Mouse (Mus musculus) midbrain, embryonic 16.5 days (tissue): ENCODE data around the gene Cry1. TPM values are rescaled to one million over a fixed set of nuclear protein-coding genes. Genes with fewer than 3 reads are reported as not detected.
A peak's percentile ranks its signal among the peaks of the same experiment; 100 is the strongest.

Source experiments
- ATAC-seq: fragments of 200-750 bp; cut with Nextera tagmentation; 2 replicates; pipeline ENCODE4 v1.8.0; 2017; ENCODE audit warnings: moderate TSS enrichment
- H3K27ac ChIP-seq: fragments of 300-500 bp; sonication (generic); 2 replicates; pipeline ENCODE4 v1.5.1; 2014; ENCODE audit warnings: mild to moderate bottlenecking, low read length, mixed read lengths
- H3K27me3 ChIP-seq: fragments of 300-500 bp; sonication (generic); 2 replicates; pipeline ENCODE4 v1.6.1; 2014; ENCODE audit warnings: low read depth, low read length, mixed read lengths; ENCODE audit not compliant: control insufficient read depth, insufficient read depth
- H3K36me3 ChIP-seq: fragments of 300-500 bp; sonication (generic); 2 replicates; pipeline ENCODE4 v1.6.1; 2014; ENCODE audit warnings: mild to moderate bottlenecking, low read length, moderate library complexity, mixed read lengths; ENCODE audit not compliant: control insufficient read depth, insufficient read depth
- H3K4me1 ChIP-seq: fragments of 300-500 bp; sonication (generic); 2 replicates; pipeline ENCODE4 v1.6.1; 2014; ENCODE audit warnings: mild to moderate bottlenecking, low read length, mixed read lengths; ENCODE audit not compliant: control insufficient read depth, insufficient read depth
- H3K4me2 ChIP-seq: fragments of 300-500 bp; sonication (generic); 2 replicates; pipeline ENCODE4 v1.6.1; 2014; ENCODE audit warnings: mild to moderate bottlenecking, low read length, mixed read lengths
- H3K4me3 ChIP-seq: fragments of 300-500 bp; sonication (generic); 2 replicates; pipeline ENCODE4 v1.5.1; 2014; ENCODE audit warnings: low read depth, mild to moderate bottlenecking, low read length, moderate library complexity, mixed read lengths
- H3K9ac ChIP-seq: fragments of 300-500 bp; sonication (generic); 2 replicates; pipeline ENCODE4 v1.6.1; 2014; ENCODE audit warnings: low read depth, low read length, mixed read lengths
- H3K9me3 ChIP-seq: fragments of 300-500 bp; sonication (generic); replicated peaks from 2 replicates; pipeline ENCODE4 v1.6.1; 2014; ENCODE audit warnings: mild to moderate bottlenecking, low read length, mixed read lengths; ENCODE audit not compliant: control insufficient read depth, poor library complexity, severe bottlenecking
- WGBS: fragments of 180-500 bp; shearing (Covaris S2); extraction: QIAGEN DNeasy Blood & Tissue Kit; methylation state at CpG from one replicate; pipeline ENCODE4 v1.1.7; 2014; 5-methylcytosine and 5-hydroxymethylcytosine counted together
- polyA plus RNA-seq: library from polyadenylated mRNA; unstranded; fragments of >200 nt; fragmentation: Nextera tagmentation; extraction: Ambion mirVana; gene quantifications from 2 replicates; pipeline ENCODE4 v1.2.1, GENCODE M21; 2015

Gene Cry1
- 41.8 and 43.5 TPM in 2 replicates for polyA plus RNA-seq

DNA sequence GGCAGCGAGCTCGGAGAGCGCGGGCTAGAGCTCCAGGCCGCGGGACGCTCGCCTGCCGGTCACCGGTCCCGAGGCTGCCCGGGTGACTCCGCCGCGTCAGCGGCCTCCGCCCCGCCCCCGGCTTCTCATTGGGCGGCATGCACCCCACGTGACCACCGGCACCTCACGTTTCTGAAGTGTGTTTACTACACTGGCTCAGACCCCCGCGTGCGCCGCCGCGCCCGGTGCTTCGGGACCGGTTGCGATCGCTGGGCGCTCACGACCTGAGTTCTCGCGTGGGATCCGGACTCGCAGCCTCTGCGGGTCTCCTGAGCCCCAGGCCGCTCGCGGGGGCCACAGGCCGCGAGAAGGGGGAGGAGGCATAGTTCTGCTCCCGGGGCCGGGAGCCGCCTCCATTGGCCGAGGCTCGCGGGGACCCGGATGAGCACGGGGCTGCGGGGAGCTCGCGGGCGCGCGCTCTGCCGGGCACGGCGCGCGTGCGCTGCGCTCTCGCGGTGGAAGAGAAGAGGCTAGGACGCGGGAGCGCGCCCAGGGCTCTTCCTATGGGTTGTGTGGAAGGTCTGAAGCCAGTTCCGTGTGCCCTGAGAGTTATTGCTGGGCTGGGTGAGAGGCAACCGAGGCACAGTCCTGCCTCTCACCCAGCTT, at the start of gene Cry1:
Gene Cry1, minus strand, starts transcription at position 101 of the 645 bp plus-strand sequence.
- H3K36me3 ChIP-seq = no peaks in the 10 kb centered on the region
- peak within 1 kb of the TSS; percentile 80 for H3K9ac ChIP-seq
- H3K4me3 ChIP-seq = peak within 1 kb of the TSS; percentile 96
- peak within 1 kb of the TSS; percentile 94 for H3K4me2 ChIP-seq
- no peaks in the 10 kb centered on the region for H3K9me3 ChIP-seq
- H3K27ac ChIP-seq = peak within 1 kb of the TSS; percentile 95
- H3K27me3 ChIP-seq = no peaks in the 10 kb centered on the region
- under 1% methylated on average over 67 of the region's 75 CpGs for WGBS
- ATAC-seq = peak; percentile 96
- H3K4me1 ChIP-seq = peaks cover 17% of the 10 kb centered on the region

DNA sequence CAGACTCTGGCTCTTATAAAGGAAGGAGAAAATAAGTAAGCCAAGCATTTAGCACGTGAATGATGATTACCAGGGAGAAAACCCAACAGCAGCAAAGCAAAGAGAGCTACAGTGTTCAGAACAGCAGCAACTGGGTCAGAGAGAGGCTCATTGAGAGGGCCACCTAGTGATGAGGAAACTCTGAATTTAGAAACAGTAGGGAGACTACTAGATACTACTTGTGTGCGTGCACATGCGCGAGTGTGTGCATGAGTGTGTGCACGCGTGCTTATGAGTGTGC, 36.8 kb upstream of the Cry1 start:
- ATAC-seq = 0 out of 2 replicates have a peak, but pooled peaks have one; percentile 45
- Histone ChIP-seq H3K9ac (0 out of 2 replicates have a peak overlapping the region, but pooled peaks have one; percentile 45), H3K4me1 (peaks cover 7% of the 10 kb centered on the region), H3K4me2 (no peak overlapping the region), H3K36me3 (no peaks in the 10 kb centered on the region), H3K27me3 (no peaks in the 10 kb centered on the region), H3K27ac (0 out of 2 replicates have a peak overlapping the region, but pooled peaks have one; percentile 43), H3K9me3 (no peaks in the 10 kb centered on the region), H3K4me3 (no peak overlapping the region)
- WGBS = 84% methylated on average over 6 of the region's 6 CpGs

DNA sequence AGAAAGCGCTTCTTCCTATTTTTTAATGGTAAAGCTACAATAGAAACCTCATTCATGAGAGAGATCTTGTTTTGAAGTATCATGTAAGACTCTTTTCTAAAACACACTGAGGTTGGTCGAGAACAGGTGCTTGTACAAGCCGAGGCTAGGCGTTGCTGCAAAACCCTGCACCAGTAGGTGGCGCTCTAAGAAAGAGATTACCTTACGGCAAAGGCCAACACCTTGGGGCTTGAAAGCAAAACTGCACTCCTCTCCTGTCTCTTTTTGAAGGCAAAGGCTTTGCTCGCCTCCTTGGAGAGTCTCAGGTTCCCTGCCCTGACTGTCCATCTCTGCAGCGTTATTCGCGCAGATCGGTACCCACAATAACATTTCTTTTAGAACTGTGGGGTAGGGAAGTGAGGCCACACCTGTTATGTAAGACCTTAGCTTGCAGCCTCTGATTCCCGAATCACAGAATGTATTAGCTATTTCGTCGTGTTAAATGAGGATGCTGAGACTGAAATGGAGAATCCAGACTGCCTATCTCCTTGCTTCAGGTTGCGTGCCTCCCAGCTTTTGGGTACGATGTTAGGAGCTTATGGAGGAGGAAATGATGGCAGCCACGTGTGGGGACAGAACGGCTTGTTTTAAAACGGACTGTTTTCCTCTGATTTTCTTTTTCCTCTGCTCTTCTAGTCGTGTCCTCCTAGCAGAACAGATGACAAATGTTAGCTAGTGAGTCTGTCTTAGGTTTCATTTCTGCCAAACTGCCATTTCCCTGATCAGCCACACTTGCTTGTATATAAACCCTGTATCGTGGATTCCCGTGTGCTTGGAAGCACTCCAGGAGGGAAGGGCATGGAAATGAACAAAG, 36.3 kb upstream of the Cry1 start:
- Histone ChIP-seq H3K4me1 (peaks cover 7% of the 10 kb centered on the region), H3K27me3 (no peaks in the 10 kb centered on the region), H3K4me3 (no peak overlapping the region), H3K36me3 (no peaks in the 10 kb centered on the region), H3K27ac (peak overlapping the region; percentile 43), H3K9ac (peak overlapping the region; percentile 45; the same call in 1 of the 2 replicates), H3K9me3 (no peaks in the 10 kb centered on the region), H3K4me2 (peak overlapping the region; percentile 41)
- WGBS = 27% methylated on average over 22 of the region's 22 CpGs
- peak; percentile 91 for ATAC-seq

DNA sequence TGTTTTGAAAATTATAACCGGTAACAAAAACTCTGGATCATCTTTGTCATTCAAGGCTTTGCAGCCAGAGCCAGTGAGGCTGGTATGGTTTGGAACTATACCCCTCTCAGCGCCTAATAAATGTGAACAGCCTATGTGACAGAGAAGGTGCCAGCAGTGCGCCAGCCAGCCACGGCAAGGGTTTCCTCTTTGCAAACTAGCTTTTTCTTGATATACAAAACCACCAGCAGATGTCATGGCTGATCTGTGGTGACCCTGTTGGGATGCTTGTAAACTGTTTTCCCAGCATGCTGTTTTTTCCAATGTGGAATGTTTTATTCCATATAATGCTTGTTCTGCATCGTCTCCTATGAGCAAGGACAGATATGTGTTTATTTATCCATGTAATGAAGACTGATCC, 30.0 kb upstream of the Cry1 start:
- 0 out of 2 replicates have a peak overlapping the region, but pooled peaks have one; percentile 22 for H3K27ac ChIP-seq
- H3K36me3 ChIP-seq = no peaks in the 10 kb centered on the region
- no peak overlapping the region for H3K4me3 ChIP-seq
- no peaks in the 10 kb centered on the region for H3K27me3 ChIP-seq
- peak; percentile 82 for ATAC-seq
- peaks cover 5% of the 10 kb centered on the region; the same call in 1 of the 2 replicates for H3K4me1 ChIP-seq
- no peak overlapping the region for H3K9ac ChIP-seq
- H3K4me2 ChIP-seq = peak overlapping the region; percentile 39
- WGBS = 66% methylated on average over 5 of the region's 5 CpGs
- no peaks in the 10 kb centered on the region for H3K9me3 ChIP-seq

DNA sequence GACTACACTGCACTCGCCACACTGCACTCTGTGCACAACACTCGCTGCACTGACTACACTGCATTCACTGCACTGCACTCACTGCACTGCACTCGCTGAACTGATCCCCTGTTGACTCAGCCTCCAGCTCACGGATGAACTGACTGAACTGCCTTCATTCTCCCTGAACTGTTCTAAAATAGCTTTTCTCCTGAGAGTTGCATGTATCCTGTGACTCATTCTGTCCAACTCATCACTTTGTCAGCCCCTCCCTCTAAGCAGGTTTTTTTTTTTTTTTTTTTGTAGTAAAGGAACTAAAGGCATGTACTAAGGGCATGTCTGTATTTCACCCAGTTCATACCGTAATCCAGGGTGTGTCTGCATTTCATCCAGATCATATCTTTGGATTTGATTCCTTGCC, 26.8 kb upstream of the Cry1 start:
- Histone ChIP-seq H3K27me3 (no peaks in the 10 kb centered on the region), H3K4me2 (no peak overlapping the region), H3K4me3 (no peak overlapping the region), H3K9me3 (no peaks in the 10 kb centered on the region), H3K36me3 (no peaks in the 10 kb centered on the region), H3K4me1 (peaks cover 5% of the 10 kb centered on the region; the same call in 1 of the 2 replicates), H3K27ac (no peak overlapping the region), H3K9ac (no peak overlapping the region)
- ATAC-seq = no peak
- WGBS = 90% methylated on average over 5 of the region's 5 CpGs

DNA sequence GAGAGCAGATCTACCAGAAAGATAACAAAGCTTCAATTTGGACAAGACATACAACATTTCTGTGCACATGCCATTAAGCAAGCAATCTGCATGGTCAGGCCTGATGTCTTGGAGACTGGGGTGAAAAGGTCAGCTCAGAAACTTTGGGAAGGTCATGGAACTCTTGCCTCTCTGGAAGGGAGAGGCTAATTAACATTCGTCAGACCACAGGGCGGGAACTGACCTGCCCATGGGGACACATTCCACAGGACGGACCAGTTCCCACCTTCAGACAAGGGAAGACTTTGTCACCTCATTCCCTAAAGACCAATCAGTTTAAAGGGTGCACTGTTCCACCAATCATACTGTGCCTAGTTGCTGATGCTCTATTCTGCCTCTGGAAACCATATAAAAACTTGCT, 25.3 kb upstream of the Cry1 start:
- Histone ChIP-seq H3K4me2 (no peak overlapping the region), H3K4me3 (no peak overlapping the region), H3K9ac (no peak overlapping the region), H3K9me3 (no peaks in the 10 kb centered on the region), H3K27me3 (no peaks in the 10 kb centered on the region), H3K4me1 (peaks cover 1% of the 10 kb centered on the region; the same call in 1 of the 2 replicates), H3K36me3 (no peaks in the 10 kb centered on the region), H3K27ac (no peak overlapping the region)
- no peak for ATAC-seq
- WGBS = 80% methylated on average over 3 of the region's 3 CpGs

DNA sequence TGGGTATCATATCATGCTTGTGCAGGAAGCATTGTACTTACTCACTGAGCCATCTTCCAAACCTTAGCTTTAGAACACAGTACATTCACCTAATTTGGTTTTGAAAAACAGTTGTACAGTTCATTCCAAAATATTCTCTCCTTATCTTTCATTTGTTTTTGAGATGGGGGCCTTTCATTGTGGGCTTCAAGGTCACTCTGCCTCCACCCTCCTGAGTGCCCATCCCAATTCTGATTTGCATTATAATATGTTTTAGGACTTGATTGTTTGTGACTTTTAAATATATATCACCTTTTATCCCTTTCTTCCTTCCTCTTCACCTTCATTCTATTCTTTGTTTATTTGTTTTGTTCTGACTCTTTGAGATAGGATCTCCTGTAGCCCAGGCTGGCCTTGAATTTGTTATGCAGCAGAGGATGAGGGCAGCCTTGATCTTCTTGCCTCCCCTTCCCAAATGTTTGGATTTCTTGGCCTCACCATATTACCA, 24.3 kb upstream of the Cry1 start:
- Histone ChIP-seq H3K9ac (no peak overlapping the region), H3K4me3 (no peak overlapping the region), H3K36me3 (no peaks in the 10 kb centered on the region), H3K9me3 (no peaks in the 10 kb centered on the region), H3K4me2 (no peak overlapping the region), H3K4me1 (no peaks in the 10 kb centered on the region), H3K27me3 (no peaks in the 10 kb centered on the region), H3K27ac (no peak overlapping the region)
- ATAC-seq = no peak

DNA sequence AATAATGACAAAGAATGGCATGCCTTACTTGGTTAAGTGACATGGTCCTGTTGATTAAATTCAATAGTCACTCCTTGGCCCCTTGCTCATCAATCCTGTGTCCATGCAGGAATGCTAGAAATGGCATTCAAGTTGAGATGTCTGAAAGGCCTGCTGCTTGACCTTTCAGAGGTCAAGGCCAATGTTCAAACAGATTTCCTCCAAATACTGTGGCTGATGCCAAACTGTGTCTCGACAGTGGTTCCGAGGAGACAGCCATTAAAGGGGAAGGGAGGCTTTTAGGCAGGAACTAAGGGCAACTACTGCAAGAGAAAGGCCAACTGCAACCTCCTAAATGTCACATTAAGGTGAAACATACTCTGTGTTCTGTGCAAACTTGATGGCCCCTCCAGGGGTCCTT, 20.5 kb upstream of the Cry1 start:
- Histone ChIP-seq H3K9me3 (no peaks in the 10 kb centered on the region), H3K4me1 (no peaks in the 10 kb centered on the region), H3K4me2 (no peak overlapping the region), H3K27ac (no peak overlapping the region), H3K27me3 (no peaks in the 10 kb centered on the region), H3K36me3 (no peaks in the 10 kb centered on the region), H3K4me3 (no peak overlapping the region), H3K9ac (no peak overlapping the region)
- 48% methylated on average over 2 of the region's 2 CpGs for WGBS
- no peak for ATAC-seq
